Mouse (Mus musculus) left cerebral cortex, postnatal 25 days (tissue): Measurements from ENCODE around the gene Nt5m. TPM values are rescaled to one million over a fixed set of nuclear protein-coding genes. Genes with fewer than 3 reads are reported as not detected.

Experiments used
- DNase-seq, 2 experiments: peaks; one replicate each; pipeline ENCODE4 v3.0.0; 2022; ENCODE audit warnings: low spot score in 2 of 2, mixed read lengths in 1 of 2
- intact Hi-C: fragments of 180-260 bp; cut with DNase I; formaldehyde crosslinking; loops from one replicate; pipeline ENCODE4 v1.15.1; 2025
- total RNA-seq, 2 experiments: library from RNA; stranded (reverse); gene quantifications; 2 replicates each; pipeline ENCODE4 v1.2.3; 2021

Gene Nt5m
- total RNA-seq, 2 experiments from 2014 or later: 51.5 to 57.5 TPM

GRCm38 (mm10) chr11:59899711-59900685, 60.8 kb downstream of the Nt5m start:
- peak in 1 of 2 experiments; percentile 25 for DNase-seq
- intact Hi-C loops: no loop called here

GRCm38 (mm10) chr11:59900995-59901394, 61.7 kb downstream of the Nt5m start:
- intact Hi-C loops: no loop called here
- DNase-seq: no peak

GRCm38 (mm10) chr11:59902045-59902726, 62.9 kb downstream of the Nt5m start:
- no peak for DNase-seq
- intact Hi-C loops: no loop called here

- no peak for DNase-seq
- intact Hi-C loops: no loop called here
These were observed 67.4 kb downstream of the Nt5m start for GRCm38 (mm10) chr11:59906521-59907123.

- DNase-seq: no peak
These were observed 69.2 kb downstream of the Nt5m start for GRCm38 (mm10) chr11:59908446-59908845.

GRCm38 (mm10) chr11:59910586-59910985, 71.3 kb downstream of the Nt5m start:
- no peak for DNase-seq
- intact Hi-C loops: no loop called here

More at GRCm38 (mm10) chr11:59908446-59908845, 69.2 kb downstream of the Nt5m start:
- intact Hi-C loops: no loop called here

GRCm38 (mm10) chr11:59911523-59911922, 72.3 kb downstream of the Nt5m start:
- intact Hi-C loops: no loop called here
- no peak for DNase-seq

- DNase-seq: peak in 1 of 2 experiments; percentile 24
- intact Hi-C loops: no loop called here
These were observed 74.5 kb downstream of the Nt5m start for GRCm38 (mm10) chr11:59913702-59914101.

- no peak for DNase-seq
These were observed 78.8 kb downstream of the Nt5m start for GRCm38 (mm10) chr11:59918014-59918413.

GRCm38 (mm10) chr11:59919401-59919800, 80.2 kb downstream of the Nt5m start:
- DNase-seq: no peak

More at GRCm38 (mm10) chr11:59918014-59918413, 78.8 kb downstream of the Nt5m start:
- intact Hi-C loops: no loop called here

GRCm38 (mm10) chr11:59920331-59920730, 81.1 kb downstream of the Nt5m start:
- no peak for DNase-seq
- intact Hi-C loops: no loop called here

More at GRCm38 (mm10) chr11:59919401-59919800, 80.2 kb downstream of the Nt5m start:
- intact Hi-C loops: no loop called here

GRCm38 (mm10) chr11:59921265-59921664, 82.0 kb downstream of the Nt5m start:
- no peak for DNase-seq
- intact Hi-C loops: no loop called here

- intact Hi-C loops: no loop called here
These were observed 90.8 kb downstream of the Nt5m start for GRCm38 (mm10) chr11:59930031-59930430.

More at GRCm38 (mm10) chr11:59930031-59930430, 90.8 kb downstream of the Nt5m start:
- DNase-seq: no peak

Other genes starting within 250 kb of the Nt5m start
- not detected for gene Olfr223, start 246.2 kb upstream of the Nt5m start, total RNA-seq
- gene Mprip, start 178.1 kb upstream of the Nt5m start, total RNA-seq: 100 to 1,000 TPM; 276 to 292 TPM
- 1 to 10 TPM in 1 of 2 experiments, under 1 TPM in 1; 0.46 to 1.5 TPM for gene Pld6, start 51.8 kb upstream of the Nt5m start, total RNA-seq
- gene Flcn, start 29.4 kb upstream of the Nt5m start, total RNA-seq: 10 to 100 TPM; 46.6 to 51.1 TPM
- gene Cops3, start 391 bp downstream of the Nt5m start, total RNA-seq: 10 to 100 TPM; 69.4 to 71.9 TPM
- 10 to 100 TPM; 38.8 to 39.7 TPM for gene Med9, start 108.8 kb downstream of the Nt5m start, total RNA-seq
- gene Rasd1, start 125.5 kb downstream of the Nt5m start, total RNA-seq: 10 to 100 TPM in 1 of 2 experiments, 1 to 10 TPM in 1; 9.3 to 12.1 TPM
- 1 to 10 TPM; 5.0 to 7.6 TPM for gene Pemt, start 207.0 kb downstream of the Nt5m start, total RNA-seq